Mouse (Mus musculus) bone marrow macrophage, adult 2 months (primary cell): Measurements from ENCODE around the gene Gm44579. TPM values are rescaled to one million over a fixed set of nuclear protein-coding genes. Genes with fewer than 3 reads are reported as not detected.

Experiments used
- H3K27ac ChIP-seq: 2 replicates; pipeline ENCODE4 v1.5.1; 2012; ENCODE audit warnings: low read depth, low read length; ENCODE audit not compliant: insufficient read depth
- H3K4me1 ChIP-seq: 2 replicates; pipeline ENCODE4 v1.6.1; 2012; ENCODE audit warnings: low read length; ENCODE audit not compliant: control insufficient read depth, insufficient read depth
- H3K4me3 ChIP-seq: 2 replicates; pipeline ENCODE4 v1.5.1; 2012; ENCODE audit warnings: mild to moderate bottlenecking, low read length, moderate library complexity; ENCODE audit not compliant: insufficient read depth
- CTCF ChIP-seq: IDR thresholded peaks from 2 replicates; pipeline ENCODE4 v1.5.1; 2012; ENCODE audit warnings: low read depth, mild to moderate bottlenecking, low read length, moderate library complexity
- POLR2A ChIP-seq: IDR thresholded peaks from 2 replicates; pipeline ENCODE4 v1.6.1; 2012; ENCODE audit warnings: mild to moderate bottlenecking, low read depth, low read length, borderline replicate concordance
- polyA plus RNA-seq: library from polyadenylated mRNA; stranded (reverse); fragments of >200 nt; gene quantifications from 2 replicates; pipeline ENCODE4 v1.2.4, GENCODE M21; 2012; ENCODE audit not compliant: missing spikeins, insufficient read depth, insufficient read length

Gene Gm44579
- polyA plus RNA-seq, 1 experiment = not detected

GRCm38 (mm10) chr15:98140809-98141208 is 80.0 kb downstream of the Gm44579 start:
- TF ChIP-seq CTCF = no peak
- TF ChIP-seq POLR2A = no peak
- Histone ChIP-seq H3K4me3 (no peak overlapping the region), H3K27ac (no peak overlapping the region), H3K4me1 (peaks cover 18% of the 10 kb centered on the region)

GRCm38 (mm10) chr15:98139763-98140162 is 81.0 kb downstream of the Gm44579 start:
- TF ChIP-seq POLR2A (no peak), CTCF (no peak)
- Histone ChIP-seq H3K27ac (peak overlapping the region; percentile 71), H3K4me3 (no peak overlapping the region), H3K4me1 (peaks cover 23% of the 10 kb centered on the region)

DNA sequence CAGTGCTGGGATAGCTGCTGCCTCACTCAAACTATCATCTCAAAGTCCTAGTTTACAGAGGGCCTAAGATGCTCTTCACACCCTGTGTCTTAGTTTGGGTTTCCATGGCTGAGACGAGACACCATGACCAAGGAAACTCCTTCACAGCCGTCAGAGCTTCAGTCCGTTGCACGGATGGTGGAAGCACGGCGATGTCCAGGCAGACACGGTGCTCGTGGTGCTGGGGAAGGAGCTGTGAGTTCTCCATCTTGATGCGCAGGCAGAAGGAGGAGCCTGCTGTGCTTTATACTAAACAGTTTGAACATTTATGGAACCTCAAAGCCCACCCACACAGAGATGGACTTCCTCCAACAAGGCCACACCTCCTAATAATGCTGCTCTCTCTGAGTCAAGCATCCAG is 83.9 kb downstream of the Gm44579 start:
- peaks cover 27% of the 10 kb centered on the region for H3K4me1 ChIP-seq
- TF ChIP-seq POLR2A (no peak), CTCF (no peak)
- H3K27ac ChIP-seq = no peak overlapping the region
- no peak overlapping the region for H3K4me3 ChIP-seq

Other genes starting within 250 kb of the Gm44579 start
- gene Col2a1, start 216.3 kb downstream of the Gm44579 start, polyA plus RNA-seq = 0.87 and 1.0 TPM in 2 replicates
- 11.0 and 13.1 TPM in 2 replicates for gene Pfkm, start 128.4 kb downstream of the Gm44579 start, polyA plus RNA-seq
- 16.7 and 18.7 TPM in 2 replicates for gene Senp1, start 127.2 kb downstream of the Gm44579 start, polyA plus RNA-seq
- 28.2 and 33.5 TPM in 2 replicates for gene Asb8, start 55.4 kb downstream of the Gm44579 start, polyA plus RNA-seq
- gene Ccdc184, start 53.8 kb downstream of the Gm44579 start, polyA plus RNA-seq = not detected in 2 replicates
- not detected in 2 replicates for gene Olfr288, start 25.4 kb downstream of the Gm44579 start, polyA plus RNA-seq
- not detected in 2 replicates for gene Olfr287, start 79 bp upstream of the Gm44579 start, polyA plus RNA-seq
- gene Olfr286, start 13.5 kb upstream of the Gm44579 start, polyA plus RNA-seq = not detected in 2 replicates
- gene H1fnt, start 36.3 kb upstream of the Gm44579 start, polyA plus RNA-seq = not detected in 2 replicates
- gene Zfp641, start 75.2 kb upstream of the Gm44579 start, polyA plus RNA-seq = not detected in 2 replicates
- gene Olfr285, start 96.4 kb upstream of the Gm44579 start, polyA plus RNA-seq = not detected in 2 replicates
- not detected in 2 replicates for gene Olfr284, start 120.0 kb upstream of the Gm44579 start, polyA plus RNA-seq
- not detected in 2 replicates for gene Olfr283, start 160.0 kb upstream of the Gm44579 start, polyA plus RNA-seq
- not detected in 2 replicates for gene Olfr282, start 210.2 kb upstream of the Gm44579 start, polyA plus RNA-seq
- not detected in 2 replicates for gene Olfr281, start 231.6 kb upstream of the Gm44579 start, polyA plus RNA-seq
- not detected in 2 replicates for gene OR5BS1P, start 248.9 kb upstream of the Gm44579 start, polyA plus RNA-seq